Mouse (Mus musculus): ENCODE data around the gene Rab24. TPM values are rescaled to one million over a fixed set of nuclear protein-coding genes. Genes with fewer than 3 reads are reported as not detected.

The Rab24 gene
- 23.5 and 94.6 TPM in 2 replicates for polyA plus RNA-seq (2012; ENCODE audit: insufficient read depth, low replicate concordance)

DNA sequence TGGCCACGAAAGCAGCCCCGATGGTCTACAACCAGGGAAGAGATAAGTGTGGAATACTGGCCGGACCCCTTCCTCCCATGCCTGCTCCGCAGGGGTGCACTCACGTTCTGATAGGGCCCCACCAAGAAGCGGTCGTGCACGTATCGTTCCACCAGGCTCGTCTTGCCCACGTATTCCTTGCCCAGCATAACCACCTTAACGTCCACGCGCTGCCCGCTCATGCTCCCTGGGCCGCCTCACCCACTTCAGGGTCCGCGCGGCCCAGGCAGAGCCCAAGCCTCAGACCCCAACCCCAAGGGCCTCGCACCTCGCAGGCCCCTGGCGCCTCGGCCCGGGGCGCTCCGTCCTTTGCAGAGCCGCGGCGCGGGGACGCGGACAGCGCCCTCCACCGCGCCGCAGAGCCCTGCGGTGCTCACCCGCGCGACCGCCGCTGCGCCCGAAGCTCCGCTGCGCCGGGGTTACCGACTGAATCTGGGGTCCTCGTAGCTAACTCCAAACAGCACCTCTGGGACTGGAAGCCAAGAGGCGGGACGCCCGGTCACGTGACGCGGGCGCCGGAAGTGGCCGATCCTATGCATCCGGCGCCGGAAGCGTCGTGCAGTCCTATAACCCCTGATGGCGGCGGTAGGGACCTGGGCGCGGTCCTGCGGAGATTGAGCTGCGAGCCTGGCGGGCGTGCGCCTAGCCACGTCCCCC is at the start of gene Rab24:
Gene Rab24 (minus strand): TSS at position 513 of the 696 bp plus-strand sequence.
- H3K4me3 ChIP-seq (replicated peaks), result peak within 1 kb of the TSS; percentile 96
- H3K36me3 ChIP-seq (replicated peaks; ENCODE audit: low read length), result peaks cover 76% of the 10 kb centered on the region
- peaks cover 47% of the 10 kb centered on the region for H3K4me1 ChIP-seq
- no peaks in the 10 kb centered on the region for H3K27me3 ChIP-seq (replicated peaks)
- no peak for TF ChIP-seq GATA1 (IDR thresholded peaks at IDR 0.05; ENCODE audit: borderline replicate concordance, low read length)
- peak; percentile 90; the same call in 1 of the 2 replicates for TF ChIP-seq FLI1 (IDR thresholded peaks at IDR 0.05; ENCODE audit: low read length)
- no peaks in the 10 kb centered on the region for H3K9me3 ChIP-seq

DNA sequence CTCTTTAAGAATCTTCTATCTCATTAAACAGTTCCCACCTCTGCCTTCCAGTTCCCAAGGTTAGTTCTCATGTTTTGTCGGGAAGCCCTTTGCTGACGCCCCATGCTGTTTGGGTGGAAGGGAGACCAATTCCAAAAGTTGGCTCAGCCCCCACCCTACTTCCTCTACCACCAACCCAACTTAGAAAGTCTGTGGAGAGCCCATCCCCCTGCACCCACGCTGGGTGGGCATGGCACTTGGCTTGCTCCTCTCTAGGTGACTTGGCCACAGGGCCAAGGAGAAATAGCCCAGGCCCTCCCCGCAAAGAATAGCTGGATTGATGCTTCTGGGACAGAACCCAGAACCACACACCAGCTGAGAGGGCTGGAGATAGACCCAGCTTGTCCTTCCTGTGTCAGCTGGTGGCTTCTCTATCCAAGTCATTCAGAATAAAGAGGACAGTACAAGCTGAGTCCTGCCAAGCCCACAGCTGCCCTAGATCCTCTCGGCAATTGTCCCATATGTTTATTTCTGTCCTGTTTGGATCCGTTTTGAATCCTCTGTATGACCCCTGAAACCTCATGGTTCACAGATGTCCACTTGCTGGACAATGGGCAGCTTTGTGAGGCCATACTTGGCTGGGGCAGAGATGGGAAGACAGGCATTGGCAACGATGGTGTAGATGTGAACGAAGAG is 49.4 kb upstream of the Rab24 start:
- H3K4me1 ChIP-seq, result peaks cover 71% of the 10 kb centered on the region
- H3K9me3 ChIP-seq, result no peaks in the 10 kb centered on the region
- TF ChIP-seq GATA1 (IDR thresholded peaks at IDR 0.05; ENCODE audit: borderline replicate concordance, low read length), result no peak
- no peak for TF ChIP-seq FLI1 (IDR thresholded peaks at IDR 0.05; ENCODE audit: low read length)
- H3K36me3 ChIP-seq (replicated peaks; ENCODE audit: low read length), result peaks cover 11% of the 10 kb centered on the region
- H3K27me3 ChIP-seq (replicated peaks), result peaks cover 7% of the 10 kb centered on the region
- no peak overlapping the region for H3K4me3 ChIP-seq (replicated peaks)

DNA sequence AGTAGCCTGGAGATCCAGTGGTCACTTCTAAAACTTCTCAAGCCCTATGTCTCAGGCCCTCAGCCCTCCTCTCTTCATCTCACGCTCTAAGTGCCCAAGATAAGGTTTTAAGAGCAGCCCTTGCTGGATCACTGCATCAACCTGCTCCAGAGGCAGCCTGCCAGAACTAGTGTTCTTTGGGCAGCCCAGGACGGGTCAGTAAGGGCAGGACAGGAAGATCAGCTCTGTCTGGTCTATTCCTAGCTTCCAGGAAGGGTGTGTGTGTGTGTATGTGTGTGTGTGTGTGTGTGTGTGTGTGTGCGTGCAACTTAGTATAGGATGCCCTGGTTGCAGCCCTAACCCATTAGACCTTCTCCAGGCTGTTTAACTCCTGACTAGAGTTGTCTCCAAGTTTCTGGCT is 48.5 kb upstream of the Rab24 start:
- Histone ChIP-seq H3K36me3 (replicated peaks; ENCODE audit: low read length) (peaks cover 11% of the 10 kb centered on the region), H3K27me3 (replicated peaks) (peaks cover 7% of the 10 kb centered on the region), H3K9me3 (no peaks in the 10 kb centered on the region), H3K4me1 (peaks cover 73% of the 10 kb centered on the region), H3K4me3 (replicated peaks) (peak overlapping the region; percentile 92)
- TF ChIP-seq FLI1 (IDR thresholded peaks at IDR 0.05; ENCODE audit: low read length) (no peak), GATA1 (IDR thresholded peaks at IDR 0.05; ENCODE audit: borderline replicate concordance, low read length) (no peak)

DNA sequence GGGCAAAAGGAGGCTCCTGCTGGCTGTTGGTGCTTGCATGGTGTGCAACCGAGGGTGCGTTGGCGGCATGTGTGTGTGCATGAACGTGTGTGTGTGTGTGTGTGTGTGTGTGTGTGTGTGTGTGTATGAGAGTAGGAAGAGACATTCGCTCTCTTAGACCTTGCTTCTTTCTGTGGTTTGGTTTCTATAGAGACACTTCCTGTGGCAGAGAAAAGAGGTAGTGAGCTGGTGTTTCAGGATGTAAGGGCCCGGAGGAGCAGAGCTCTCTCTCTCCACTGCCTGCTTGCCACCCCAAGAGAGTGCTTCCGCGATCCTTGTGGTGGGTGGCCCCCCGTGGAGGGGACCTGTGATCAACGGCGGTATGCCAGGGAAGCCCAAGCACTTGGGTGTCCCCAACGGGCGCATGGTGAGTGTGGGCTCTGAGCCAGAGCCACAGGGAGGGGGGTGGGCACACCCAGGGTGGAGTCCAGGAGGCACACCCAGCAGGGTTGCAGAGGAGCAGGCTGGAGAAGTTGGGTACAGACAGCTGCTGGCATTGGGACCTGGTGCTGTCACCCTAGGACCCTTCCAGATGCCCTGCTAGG is 47.9 kb upstream of the Rab24 start, which contains the start of gene Rgs14:
Gene Rgs14 (plus strand): TSS at position 202 of the 584 bp plus-strand sequence.
- no peak for TF ChIP-seq FLI1 (IDR thresholded peaks at IDR 0.05; ENCODE audit: low read length)
- no peak for TF ChIP-seq GATA1 (IDR thresholded peaks at IDR 0.05; ENCODE audit: borderline replicate concordance, low read length)
- H3K36me3 ChIP-seq (replicated peaks; ENCODE audit: low read length), result peaks cover 6% of the 10 kb centered on the region
- H3K4me3 ChIP-seq (replicated peaks), result peak within 1 kb of the TSS; percentile 92
- H3K4me1 ChIP-seq, result peaks cover 77% of the 10 kb centered on the region
- H3K27me3 ChIP-seq (replicated peaks), result peaks cover 7% of the 10 kb centered on the region
- H3K9me3 ChIP-seq, result no peaks in the 10 kb centered on the region

DNA sequence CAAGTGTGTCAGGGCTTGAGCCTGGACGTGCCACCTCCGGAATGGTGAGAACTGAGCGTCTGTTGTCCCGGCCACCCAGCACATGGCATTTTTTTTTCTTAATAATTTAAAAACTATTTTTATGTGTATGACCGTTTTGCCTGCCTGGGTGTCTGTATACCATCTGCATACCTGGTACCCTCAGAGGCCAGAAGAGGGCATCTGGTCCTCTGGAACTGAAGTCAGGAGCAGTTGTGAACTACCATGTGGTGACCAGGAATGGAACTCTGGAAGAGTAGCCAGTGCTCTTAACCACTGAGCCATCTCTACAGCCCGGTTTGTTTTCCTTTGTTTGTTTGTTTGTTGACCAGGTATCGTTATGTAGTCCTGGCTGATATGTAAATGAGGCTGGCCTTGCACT is 46.7 kb upstream of the Rab24 start:
- peaks cover 2% of the 10 kb centered on the region for H3K27me3 ChIP-seq (replicated peaks)
- peaks cover 2% of the 10 kb centered on the region for H3K36me3 ChIP-seq (replicated peaks; ENCODE audit: low read length)
- H3K4me1 ChIP-seq, result peaks cover 69% of the 10 kb centered on the region
- TF ChIP-seq GATA1 (IDR thresholded peaks at IDR 0.05; ENCODE audit: borderline replicate concordance, low read length), result no peak
- TF ChIP-seq FLI1 (IDR thresholded peaks at IDR 0.05; ENCODE audit: low read length), result no peak
- no peak overlapping the region for H3K4me3 ChIP-seq (replicated peaks)
- no peaks in the 10 kb centered on the region for H3K9me3 ChIP-seq

DNA sequence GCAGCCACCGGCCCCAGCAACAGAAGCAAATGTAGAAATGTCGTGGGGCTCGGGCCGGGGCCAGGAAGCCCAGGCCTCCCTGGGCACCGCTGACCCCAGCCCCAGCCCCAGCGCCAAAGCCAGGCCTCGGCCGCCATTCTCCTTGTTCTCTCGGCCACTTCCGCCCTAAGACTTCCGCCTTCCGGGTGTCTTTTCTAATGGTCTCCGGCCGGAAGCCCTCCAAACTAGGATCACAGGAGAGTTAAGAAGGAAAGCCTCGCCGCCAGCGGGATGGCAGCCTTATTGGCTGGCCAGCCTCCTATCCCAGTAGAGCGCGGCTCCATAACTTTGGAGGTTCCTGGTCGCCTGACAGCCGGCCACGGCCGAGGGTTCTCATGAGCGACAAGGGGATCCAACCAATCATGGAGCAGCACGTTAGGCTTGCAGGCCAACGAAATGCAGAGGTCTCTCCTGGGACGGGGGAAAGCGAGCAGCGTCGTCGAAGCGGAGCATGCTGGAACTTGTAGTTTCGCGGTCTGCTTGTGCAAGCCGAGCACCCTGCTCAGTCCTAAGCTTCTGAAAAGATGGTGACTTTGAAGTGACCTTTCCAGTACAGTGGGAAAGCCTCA is 40.8 kb upstream of the Rab24 start, which contains the start of gene Lman2:
Gene Lman2 (minus strand): TSS at position 331 of the 608 bp plus-strand sequence.
- H3K4me3 ChIP-seq (replicated peaks), result peak within 1 kb of the TSS; percentile 100
- peaks cover 61% of the 10 kb centered on the region for H3K4me1 ChIP-seq
- H3K9me3 ChIP-seq, result no peaks in the 10 kb centered on the region
- peaks cover 40% of the 10 kb centered on the region for H3K36me3 ChIP-seq (replicated peaks; ENCODE audit: low read length)
- TF ChIP-seq FLI1 (IDR thresholded peaks at IDR 0.05; ENCODE audit: low read length), result no peak; the same call in 1 of the 2 replicates
- no peak for TF ChIP-seq GATA1 (IDR thresholded peaks at IDR 0.05; ENCODE audit: borderline replicate concordance, low read length)
- no peaks in the 10 kb centered on the region for H3K27me3 ChIP-seq (replicated peaks)

DNA sequence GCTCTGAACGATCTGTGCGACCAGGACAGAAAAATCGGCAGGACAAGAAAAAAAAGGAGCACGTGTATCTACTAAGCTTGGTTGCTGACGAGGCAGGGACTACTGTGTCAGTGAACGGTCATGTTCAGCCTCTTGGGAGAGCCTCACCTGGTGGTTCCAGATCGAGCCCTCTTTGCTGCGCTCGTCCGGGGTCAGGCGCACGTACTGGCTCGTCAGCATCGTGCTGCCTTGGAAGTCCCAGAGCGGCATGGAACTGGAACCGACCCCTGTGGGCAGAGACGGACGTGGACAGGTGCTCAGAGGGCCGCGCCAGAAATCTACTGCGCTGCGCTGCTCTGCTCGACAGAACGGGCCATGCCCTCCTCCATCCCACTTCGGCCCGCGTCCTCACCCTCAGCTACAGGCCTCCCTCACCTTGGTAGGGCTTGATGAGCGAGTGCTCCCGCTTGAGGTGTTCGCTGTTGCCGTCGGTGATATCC is 40.3 kb upstream of the Rab24 start:
- Histone ChIP-seq H3K4me1 (peaks cover 62% of the 10 kb centered on the region), H3K4me3 (replicated peaks) (peak overlapping the region; percentile 100), H3K27me3 (replicated peaks) (no peaks in the 10 kb centered on the region), H3K9me3 (no peaks in the 10 kb centered on the region), H3K36me3 (replicated peaks; ENCODE audit: low read length) (peaks cover 45% of the 10 kb centered on the region)
- TF ChIP-seq GATA1 (IDR thresholded peaks at IDR 0.05; ENCODE audit: borderline replicate concordance, low read length) (no peak), FLI1 (IDR thresholded peaks at IDR 0.05; ENCODE audit: low read length) (no peak)

DNA sequence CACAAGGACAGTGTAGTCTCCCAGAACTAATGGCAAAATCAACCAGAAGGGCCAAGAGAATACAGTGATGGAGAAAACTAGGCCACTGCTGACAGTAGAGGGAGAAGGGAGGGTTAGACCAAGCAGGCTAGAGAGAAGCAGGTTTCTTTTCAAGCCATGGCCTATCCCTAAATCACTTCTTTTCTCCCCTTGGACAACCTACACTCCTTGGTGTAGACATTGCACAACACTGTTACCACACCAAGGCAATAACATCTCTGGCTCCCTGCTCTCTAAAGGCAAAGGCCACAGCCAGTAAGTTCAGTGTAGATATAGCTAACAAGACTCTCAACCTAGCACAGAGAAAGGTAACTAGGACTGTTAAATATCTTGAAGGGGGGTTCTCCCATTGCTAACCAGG is 39.4 kb upstream of the Rab24 start:
- Histone ChIP-seq H3K4me1 (peaks cover 66% of the 10 kb centered on the region), H3K4me3 (replicated peaks) (peak overlapping the region; percentile 100)

DNA sequence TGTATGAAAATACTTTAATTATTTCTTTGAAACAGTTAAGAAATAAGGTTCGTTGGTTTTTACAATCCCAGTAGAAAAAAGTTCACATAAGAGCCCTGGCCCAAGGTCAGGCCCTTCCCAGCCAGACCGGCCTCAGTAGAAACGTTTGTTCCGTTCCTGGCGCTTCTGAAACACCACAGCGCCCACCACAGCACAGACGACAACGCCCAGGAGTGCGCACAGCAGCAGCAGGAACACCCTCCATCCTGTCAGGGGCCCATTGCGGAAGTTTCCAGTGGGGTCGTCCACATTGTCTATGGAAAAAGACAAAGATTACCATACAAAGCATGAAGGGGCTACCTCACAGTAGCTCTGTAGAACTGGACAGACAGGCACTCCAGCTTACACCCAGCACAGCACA is 25.0 kb upstream of the Rab24 start:
- no peak for TF ChIP-seq FLI1 (IDR thresholded peaks at IDR 0.05; ENCODE audit: low read length)
- no peak for TF ChIP-seq GATA1 (IDR thresholded peaks at IDR 0.05; ENCODE audit: borderline replicate concordance, low read length)
- no peaks in the 10 kb centered on the region for H3K9me3 ChIP-seq
- H3K4me1 ChIP-seq, result peaks cover 52% of the 10 kb centered on the region
- peaks cover 90% of the 10 kb centered on the region for H3K36me3 ChIP-seq (replicated peaks; ENCODE audit: low read length)
- H3K27me3 ChIP-seq (replicated peaks), result no peaks in the 10 kb centered on the region
- H3K4me3 ChIP-seq (replicated peaks), result no peak overlapping the region

More for the DNA sequence above, 39.4 kb upstream of the Rab24 start:
- no peaks in the 10 kb centered on the region for H3K27me3 ChIP-seq (replicated peaks)
- peaks cover 53% of the 10 kb centered on the region for H3K36me3 ChIP-seq (replicated peaks; ENCODE audit: low read length)
- no peaks in the 10 kb centered on the region for H3K9me3 ChIP-seq
- TF ChIP-seq GATA1 (IDR thresholded peaks at IDR 0.05; ENCODE audit: borderline replicate concordance, low read length), result no peak
- no peak for TF ChIP-seq FLI1 (IDR thresholded peaks at IDR 0.05; ENCODE audit: low read length)

All from megakaryocyte, embryonic 14.5 days (primary cell).